Mouse (Mus musculus): ENCODE data around the gene Sept10.
A peak's percentile ranks its signal among the peaks of the same experiment; 100 is the strongest.

The Sept10 gene

DNA sequence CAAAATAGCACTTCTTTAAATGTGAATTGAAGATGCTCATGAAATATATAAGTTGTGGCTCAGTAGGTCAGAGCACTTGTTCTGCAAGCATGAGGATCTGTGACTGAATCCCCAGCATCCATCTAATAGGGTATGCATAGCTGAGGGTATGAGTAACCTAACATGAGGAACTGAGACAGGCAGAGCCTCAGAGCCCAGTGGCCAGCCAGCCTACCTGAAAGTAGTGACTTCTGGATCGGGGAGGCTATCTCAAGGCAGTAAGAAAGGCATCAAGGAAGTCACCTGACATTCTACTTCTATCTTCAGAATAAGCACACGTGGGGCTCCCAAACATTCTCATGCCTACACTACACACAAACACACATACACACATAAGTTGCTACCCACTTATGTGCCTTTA lies 3.5 kb upstream of the Sept10 start:
- no peak for DNase-seq (ENCODE audit: low spot score in 2 of 2)

DNA sequence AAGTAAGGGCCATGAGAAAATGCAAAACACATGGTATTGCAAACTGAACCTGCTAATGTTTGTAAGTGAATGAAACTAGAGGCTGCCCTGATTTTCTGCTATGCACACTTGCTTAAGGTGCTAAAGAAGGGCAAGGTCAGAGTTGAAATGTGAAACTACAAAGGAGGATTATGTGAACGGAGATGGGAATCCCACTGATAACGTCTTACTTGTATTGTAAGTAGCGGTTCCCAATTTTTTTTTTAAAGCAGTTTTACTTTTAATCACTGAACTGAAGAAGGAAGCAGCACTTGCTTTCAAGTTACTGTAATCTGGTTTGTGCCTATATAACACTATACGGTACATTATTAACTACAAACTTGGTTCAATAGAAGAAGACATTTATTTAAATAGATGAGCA lies 2.2 kb upstream of the Sept10 start:
- DNase-seq (ENCODE audit: low spot score in 2 of 2) = no peak

DNA sequence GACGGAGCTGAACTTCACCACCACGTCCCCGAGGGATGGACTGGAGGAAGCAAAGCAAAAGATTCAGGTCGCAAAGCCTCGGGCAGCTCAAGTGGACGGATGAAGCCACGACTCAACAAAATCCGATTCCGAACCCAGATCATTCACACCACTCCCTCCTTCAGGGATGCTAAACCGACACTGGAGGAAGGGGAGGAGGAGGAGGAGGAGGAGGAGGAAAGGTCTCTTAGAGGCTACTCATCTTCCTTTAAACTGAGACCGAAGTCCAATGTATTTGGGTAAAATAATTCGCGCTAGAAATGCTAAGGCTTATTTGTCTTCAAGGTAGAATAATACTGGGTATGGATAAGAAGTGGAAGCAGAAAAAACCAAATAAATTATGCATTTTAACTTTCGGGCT lies 1.7 kb upstream of the Sept10 start:
- no peak for DNase-seq (ENCODE audit: low spot score in 2 of 2)

DNA sequence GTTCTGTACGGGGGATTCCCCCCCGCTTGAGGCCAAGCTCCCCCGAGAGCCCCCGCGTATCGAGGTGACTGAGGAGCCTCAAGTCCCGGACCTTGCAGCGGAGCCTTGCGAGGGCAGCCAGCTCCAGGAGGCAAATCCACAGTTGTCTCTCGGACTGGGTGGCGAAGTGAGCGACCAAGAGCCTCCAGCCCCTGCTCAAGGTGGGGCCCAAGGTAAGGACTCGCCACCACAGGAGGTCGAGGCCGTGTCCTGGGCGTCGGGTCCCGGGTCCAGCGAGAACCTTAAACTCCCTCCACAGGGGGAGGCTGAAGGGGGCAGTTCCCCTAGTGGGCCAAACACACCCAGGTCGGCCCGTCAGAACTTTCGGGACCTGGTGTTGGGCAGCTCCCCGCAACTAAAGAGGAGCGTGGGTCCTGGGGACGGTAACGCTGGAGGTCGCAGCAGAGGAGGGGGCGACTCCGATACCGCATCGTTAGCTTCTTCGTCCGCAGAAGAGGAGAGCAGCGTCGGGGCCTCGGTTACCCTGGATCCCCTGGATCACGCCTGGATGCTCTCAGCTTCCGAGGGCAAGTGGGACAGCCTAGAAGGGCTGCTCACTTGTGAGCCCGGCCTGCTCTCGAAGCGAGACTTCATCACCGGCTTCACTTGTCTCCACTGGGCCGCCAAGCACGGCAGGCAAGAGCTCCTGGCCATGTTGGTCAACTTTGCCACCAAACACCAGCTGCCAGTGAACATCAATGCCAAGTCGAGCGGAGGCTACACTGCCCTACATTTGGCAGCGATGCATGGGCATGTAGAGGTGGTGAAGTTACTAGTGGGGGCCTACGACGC lies 839 bp upstream of the Sept10 start:
- DNase-seq (ENCODE audit: low spot score in 2 of 2) = peak; percentile 13 to 21

DNA sequence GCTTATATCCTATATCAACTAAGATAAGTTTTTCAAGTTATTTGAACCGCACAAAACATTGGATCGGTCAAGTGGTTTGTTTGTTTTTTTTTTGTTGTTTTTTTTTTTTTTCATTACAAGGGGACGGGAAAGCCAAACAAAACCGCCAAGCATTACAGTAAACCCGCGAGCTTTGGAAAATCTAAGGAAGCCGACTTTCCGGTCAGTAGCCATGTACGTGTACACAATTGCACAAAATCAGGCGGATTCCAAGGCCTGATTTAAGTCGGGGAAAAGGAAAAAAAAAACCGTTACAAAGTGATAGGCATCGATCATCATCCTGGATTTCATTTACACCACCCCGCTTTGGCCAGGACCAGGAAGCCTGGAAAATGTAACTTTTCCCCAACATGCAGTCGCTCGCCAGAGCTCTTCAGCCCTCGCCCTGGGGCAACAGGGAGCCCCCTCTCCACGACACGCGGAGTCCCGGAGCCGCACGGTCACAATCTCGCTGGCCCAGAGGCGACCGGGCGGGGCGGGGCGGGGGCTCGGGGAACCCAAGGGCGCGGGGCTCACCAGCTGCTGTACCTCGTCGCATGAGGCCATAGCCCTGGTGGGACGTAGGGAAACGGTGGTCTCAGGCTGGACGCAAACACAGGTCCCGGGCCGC lies 699 bp downstream of the Sept10 start:
- peak in 1 of 2 experiments; percentile 6 for DNase-seq (ENCODE audit: low spot score in 2 of 2)

DNA sequence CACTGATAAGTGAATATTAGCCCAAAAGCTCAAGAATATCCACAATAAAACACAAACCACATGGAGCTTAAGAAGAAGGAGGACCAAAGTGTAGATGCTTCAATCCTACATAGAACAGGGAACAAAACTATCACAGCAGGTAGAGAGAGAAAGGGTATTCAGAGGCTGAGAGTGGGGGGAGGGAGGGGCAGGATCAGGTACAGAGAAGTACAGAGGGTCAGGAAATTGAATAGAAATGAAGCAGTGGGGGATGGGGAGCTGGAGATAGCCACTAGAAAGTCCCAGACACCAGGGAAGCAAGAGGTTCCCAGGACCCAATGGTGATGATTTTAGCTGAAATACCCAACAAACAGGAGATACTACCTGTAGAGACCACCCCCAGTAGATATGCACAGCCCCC lies 21.6 kb downstream of the Sept10 start:
- no peak for DNase-seq (ENCODE audit: low spot score in 2 of 2)

DNA sequence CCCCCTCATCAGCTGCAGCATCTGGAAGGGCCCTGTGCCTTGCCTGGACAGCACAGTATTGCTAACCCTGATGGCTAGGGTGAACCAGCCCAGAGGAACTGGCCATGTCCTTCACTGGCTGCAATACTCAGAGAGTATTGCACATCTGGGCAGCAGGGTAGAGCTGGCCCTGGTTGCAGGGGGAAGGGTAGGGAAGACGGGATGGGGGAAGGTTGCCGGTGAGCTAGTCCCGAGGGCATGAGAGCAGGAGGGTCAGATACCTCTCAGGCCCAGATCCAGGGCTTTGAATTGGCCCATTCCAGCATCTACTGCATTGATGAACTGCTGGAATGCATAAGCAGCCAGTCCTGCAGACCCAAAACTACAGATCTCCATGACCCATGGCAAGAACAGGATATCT lies 24.9 kb downstream of the Sept10 start:
- DNase-seq (ENCODE audit: low spot score in 2 of 2) = no peak

DNA sequence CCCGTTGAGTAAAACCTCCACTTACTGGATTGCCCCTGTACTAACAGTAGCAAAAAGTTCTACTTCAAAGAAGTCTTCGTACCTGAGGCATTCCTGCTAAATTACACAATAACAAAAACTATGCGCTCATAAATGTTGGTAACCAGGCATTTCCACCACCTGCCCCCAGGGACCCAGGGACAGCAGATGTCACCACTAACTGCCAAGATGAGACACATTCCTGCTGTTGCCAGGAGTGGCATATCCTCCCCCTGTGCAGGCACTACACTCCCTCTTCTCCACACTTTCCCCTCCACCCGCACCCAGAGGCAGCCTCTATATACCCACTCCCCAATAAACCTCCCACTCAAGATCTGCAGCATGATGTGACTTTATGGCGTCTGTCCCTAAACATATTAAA lies 26.8 kb downstream of the Sept10 start:
- no peak for DNase-seq (ENCODE audit: low spot score in 2 of 2)

DNA sequence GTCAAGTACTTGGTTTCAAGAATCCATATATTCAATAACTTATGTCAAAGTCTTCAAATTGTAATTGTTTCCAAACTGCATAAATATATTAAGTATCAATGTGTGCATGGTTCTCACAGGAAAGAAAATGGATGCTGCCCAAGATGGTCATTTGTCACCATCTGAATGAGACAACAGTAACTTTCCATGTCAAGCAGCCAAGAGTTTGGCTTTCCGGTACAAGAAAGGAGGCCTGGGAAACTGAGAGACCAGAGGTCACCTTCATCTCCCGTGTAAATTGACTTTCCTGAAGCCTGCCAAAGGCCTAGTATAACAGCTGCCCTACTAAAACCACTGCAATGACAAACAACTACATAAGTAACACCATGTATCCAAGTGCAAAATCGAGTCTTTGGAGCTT lies 39.3 kb downstream of the Sept10 start:
- no peak for DNase-seq (ENCODE audit: low spot score in 2 of 2)

DNA sequence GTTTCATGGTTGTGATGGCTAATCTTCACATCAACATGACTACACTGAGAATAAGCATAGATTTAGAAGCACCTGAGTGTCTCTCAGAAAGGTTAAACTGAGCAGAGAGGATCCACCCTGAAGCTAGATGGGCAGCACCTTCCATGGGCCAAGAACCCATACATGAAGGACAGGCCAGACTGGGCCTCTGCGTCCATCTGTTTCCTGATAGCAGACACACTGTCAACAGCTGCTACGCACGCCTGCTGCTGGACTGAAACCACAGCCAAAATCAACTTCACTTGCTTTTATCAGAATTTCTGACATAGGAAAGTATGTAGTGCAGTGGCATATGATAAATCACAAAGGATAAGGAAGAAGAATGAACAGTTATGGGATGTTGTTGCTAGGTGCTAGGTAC lies 42.0 kb downstream of the Sept10 start:
- no peak for DNase-seq (ENCODE audit: low spot score in 2 of 2)

DNA sequence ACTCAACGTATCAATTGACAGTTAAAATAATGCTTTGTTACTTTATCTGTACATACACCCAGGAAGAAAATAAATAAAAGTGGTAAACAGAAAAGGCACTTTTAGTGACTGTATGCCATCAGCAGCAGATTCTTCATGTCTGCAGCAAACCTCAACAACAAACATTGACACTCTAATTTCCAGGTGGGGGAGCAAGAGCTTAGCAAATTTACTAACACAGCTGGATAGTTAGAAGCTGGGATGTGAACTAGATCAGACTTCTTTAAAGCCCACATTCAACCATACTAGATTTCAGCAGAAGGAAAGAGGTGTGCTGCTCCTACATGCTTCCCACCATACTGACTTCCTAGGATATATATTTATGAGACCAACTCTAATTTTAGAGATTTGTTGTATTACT lies 49.1 kb downstream of the Sept10 start:
- no peak for DNase-seq (ENCODE audit: low spot score in 2 of 2)

DNA sequence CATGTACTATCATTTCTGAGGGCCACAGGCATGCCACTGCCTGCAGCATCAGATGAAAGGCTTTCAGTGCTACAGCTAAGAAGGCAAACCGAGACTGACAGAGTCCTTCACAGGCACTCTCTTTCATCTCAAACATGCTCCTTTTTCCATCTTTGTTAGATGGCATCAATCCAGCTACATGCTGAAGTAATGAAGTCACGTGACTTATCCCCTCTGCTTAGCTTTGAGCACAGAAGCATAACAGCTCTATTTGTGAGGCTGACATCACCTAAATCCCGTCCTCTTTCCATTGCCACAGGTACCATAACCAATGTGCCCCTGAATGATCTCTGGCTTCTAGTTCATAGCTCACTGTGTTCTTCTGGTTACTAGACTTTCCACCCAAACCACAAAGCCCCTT lies 50.6 kb downstream of the Sept10 start:
- DNase-seq (ENCODE audit: low spot score in 2 of 2) = no peak

DNA sequence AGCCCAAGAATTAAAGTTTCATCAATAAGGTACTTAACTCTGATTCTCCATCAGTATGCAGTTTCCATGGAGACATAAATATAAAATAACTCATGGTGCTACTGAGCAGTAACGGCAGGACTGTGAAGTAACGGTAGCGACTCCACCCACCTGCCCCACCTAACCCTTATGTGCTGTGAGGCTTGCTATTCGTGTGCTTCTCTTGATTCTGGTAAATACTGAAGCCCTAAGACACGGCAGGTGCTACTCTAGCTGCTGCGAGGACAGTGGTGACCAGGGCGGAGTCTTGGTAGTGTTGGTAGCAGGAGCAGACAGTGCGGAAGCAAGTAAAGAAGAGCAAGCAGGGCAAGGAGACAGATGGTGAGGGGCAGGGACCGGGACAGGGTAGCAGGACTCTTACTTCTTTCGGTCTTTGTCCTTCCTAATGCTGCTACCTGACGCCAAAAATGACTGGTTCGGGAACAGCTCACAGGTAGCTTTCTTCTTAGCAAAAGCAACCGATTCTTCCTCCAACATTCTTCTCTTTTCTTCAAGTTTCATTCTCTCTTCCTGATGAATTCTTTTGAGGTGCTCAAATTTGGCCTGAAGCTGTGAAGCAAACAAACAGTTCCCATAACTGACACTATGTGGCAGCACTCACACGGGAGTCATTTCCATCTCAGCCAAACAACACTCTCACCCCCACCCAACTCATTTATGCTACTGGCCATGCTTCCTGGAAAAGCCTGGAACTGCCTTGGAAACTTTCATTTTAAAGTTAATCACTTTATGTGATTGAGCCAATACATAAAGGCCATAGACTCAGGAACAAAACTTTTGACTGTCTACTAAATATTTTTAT lies 55.3 kb downstream of the Sept10 start:
- peak in 1 of 2 experiments; percentile 50 for DNase-seq (ENCODE audit: low spot score in 2 of 2)

DNA sequence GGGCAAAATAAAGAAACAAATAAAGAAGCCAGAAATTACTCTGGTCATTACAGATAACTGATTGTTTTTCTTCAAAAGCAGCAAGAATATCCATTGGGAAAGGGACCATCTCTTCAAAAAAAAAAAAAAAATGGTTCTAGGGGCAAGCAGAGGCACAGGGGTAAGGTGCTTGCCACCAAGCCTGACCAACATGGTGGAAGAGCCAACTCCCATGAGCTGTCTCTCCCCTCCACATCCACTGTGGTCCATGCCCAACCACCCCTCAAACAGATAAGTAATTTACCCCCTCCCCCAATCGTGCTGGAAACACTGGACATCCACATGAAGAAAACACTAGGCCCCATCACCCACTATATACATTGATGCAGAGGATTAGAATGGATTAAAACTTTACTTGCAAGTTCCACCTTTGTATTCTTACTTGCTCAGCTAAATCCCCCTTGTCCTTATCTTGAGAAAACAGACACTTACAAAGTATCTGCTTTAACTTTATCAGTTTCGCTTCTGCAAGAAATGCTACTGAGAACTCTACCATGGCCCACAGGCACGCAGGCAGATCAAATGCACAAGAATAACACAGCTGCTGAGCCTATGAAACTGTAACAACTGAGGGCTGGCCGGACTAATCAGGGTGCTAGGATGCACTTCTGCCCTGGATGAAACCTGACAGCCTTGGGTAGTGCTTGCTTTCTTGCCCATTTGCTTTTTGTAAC lies 59.3 kb downstream of the Sept10 start:
- DNase-seq (ENCODE audit: low spot score in 2 of 2) = no peak

DNA sequence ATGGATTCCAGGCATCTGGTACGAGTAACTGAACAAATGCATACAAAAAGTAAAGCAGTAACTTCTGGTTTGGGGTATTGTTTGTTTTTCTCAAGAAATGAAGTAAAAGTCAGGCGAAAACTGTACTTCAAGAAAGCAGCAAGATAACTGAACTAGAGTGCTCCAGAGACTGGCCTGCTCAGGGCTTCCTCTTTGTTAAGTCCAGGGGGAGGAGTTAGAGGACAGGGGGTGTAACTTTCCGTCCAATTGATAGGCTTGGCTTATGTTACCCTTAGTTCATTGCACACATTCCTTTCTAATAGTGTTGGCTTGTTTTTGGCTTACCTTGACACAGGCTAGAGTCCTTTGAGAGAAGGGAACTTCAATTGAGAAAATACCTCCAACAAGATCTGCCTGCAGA lies 63.0 kb downstream of the Sept10 start:
- no peak for DNase-seq (ENCODE audit: low spot score in 2 of 2)

DNA sequence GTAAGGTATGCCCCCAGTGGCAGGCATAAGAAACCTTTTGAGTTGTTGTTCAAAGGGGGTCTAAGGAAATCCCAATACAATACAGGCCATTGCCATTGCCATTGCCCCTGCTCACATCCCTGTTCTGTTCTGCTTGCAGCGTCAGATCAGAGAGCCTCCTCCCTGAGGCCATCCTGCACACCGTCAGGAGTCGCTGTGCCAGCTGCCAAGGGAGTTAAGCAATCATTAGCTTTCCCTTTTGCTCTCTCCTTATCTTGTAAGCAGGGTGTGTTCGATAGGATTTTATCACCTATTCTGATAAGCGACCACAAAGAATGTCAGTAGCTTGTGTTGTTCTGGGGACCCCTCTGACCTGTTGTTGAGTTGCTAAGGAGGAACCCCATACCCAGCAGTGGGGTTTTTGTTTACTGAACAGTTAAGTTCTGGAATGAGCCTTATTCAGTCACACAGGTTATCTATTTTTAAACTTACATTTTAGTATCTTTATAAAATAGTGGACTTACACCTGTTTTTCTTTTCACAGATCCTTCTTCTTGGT lies 69.0 kb downstream of the Sept10 start:
- DNase-seq (ENCODE audit: low spot score in 2 of 2) = no peak

DNA sequence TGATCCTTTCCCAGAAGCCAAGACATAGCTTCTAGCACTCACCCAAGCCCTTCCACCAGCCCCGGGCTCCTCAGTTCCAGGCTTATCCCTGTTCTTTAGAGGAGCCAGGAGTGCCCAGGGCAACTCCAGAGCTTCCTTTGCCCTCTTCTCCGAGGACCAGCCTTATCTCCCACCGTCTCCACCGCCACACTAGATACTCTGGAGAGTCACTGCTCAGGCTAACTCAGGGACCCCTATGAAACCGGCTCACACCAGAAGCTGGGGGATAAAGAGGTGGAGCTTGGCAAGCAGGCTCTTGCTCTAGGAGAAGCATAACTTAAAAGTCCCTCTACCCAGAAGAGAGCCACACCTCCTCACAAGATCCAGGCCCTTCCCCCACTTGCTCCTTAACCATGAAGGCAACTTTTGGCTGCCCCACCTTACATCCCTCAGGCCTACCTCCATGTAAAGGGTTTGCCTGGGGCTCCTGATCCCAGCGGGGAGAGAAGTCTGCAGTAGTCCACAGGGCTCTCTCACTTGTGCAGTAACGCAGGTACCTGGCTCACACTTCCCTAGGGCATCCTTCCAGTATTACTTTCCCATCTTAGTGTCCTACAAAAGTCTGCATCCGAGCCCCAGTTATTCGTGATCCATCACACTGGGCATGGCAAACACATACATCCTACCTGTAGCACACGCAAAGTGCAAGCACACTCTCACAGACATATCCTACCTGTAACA lies 70.5 kb downstream of the Sept10 start:
- DNase-seq (ENCODE audit: low spot score in 2 of 2) = no peak

DNA sequence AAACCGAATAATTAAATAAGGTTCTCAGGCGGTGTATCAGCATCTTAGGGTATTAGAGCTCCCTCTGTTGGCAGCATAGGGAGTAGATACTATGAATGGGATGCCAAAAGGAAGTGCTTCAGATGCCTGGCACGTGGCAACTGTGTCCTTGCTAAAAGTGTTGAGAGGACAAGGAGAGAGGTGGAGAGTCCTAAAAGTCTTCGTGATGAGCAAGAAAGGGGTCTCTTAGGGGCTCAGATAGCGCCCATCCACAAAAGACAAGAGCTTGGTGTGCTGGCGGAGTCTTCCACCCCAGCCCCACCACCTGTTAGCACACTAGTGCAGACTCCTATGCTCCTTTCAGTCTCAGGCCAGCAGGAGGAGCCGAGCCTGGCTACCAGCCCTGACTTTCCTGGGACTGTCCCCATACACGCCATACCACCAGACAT lies 71.7 kb downstream of the Sept10 start:
- DNase-seq (ENCODE audit: low spot score in 2 of 2) = no peak

DNA sequence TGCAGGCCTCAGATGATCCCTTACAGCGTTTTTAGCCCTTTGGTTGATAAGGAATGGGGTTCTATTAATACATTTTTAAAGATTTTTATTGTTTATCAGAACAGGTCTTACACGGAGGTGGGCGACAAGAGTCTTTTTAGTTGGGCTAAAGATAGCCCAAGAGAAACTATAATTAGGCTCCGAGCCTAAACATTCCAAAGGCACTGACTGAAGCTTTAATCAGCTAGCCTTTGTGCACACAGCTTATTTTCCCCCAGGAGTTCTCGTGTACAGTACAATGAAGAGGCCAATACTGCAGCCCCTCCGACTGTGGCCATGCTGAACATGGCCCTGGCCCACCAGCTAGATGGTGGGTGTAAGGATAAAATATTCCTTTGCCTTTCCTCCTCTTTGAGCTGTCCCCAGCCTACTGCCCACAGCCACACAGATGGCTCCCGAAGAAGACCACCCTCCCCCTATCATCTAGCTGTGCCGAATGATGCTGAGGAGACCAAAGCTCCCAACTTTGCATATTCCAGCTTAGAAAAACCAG lies 88.1 kb downstream of the Sept10 start:
- no peak for DNase-seq (ENCODE audit: low spot score in 2 of 2)

DNA sequence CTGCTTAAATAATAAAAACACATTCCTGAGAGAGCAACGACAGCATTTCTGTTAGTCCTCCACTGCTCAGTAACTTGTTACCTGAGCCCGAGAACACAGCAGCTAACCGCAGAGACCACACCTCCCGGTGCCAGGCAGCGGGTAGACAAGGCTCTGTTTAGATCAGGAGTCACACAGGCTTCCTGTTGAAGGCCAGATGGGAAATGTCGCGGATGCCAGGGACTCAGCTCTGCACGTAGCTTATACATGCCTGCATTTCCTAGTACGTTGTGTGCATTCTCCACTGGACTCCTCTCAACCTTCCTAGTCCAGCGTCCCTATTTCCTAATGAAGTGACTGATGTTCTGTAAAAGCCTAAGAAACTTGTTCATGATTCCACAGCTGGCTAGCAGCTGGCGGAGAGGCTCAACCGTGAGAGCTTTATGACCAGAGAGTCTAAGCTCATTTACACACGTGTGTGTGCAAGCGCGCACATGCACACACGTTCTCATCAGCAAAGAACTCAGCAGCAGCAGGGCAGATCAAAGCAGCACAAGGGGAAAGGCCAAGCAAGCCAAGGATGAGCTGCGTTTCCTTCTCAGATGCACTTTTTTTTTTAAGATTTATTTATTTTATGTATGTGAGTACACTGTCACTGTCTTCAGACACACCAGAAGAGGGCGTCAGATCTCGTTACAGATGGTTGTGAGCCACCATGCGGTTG lies 89.6 kb downstream of the Sept10 start:
- no peak for DNase-seq (ENCODE audit: low spot score in 2 of 2)
